12 mouse cellular contexts compared by ENCODE assay signal in genomic region chr1:64036881-64037452, GRCm38 (mm10).
DNase-seq lines count a peak whose midpoint lies in the region; ATAC-seq and TF ChIP-seq lines count a peak whose summit lies in the region.
"Had no signal": no experiment of that assay in that cellular context is flagged by ENCODE, and none has a peak within 500 bp of the region (broad histone marks: within the 10 kb centered on the region; RNA-seq: fewer than 3 reads in every experiment).

No protein-coding gene starts in this region.

- H3K9ac ChIP-seq in heart, embryonic 16.5 days (ENCODE audit: low read length), result no peak overlapping the region
- H3K9ac ChIP-seq in liver, adult 2 months (ENCODE audit: low read depth, low read length), result no peak overlapping the region
- no peak overlapping the region for H3K9ac ChIP-seq in liver, embryonic 15.5 days
- H3K9ac ChIP-seq in stomach, embryonic 14.5 days (replicated peaks; ENCODE audit: low read depth, low read length), result no peak overlapping the region

- H3K4me1 ChIP-seq in heart, embryonic 16.5 days (ENCODE audit: control insufficient read depth, insufficient read depth, low read length), result peaks cover 46% of the 10 kb centered on the region
- H3K4me1 ChIP-seq in liver, adult 2 months (ENCODE audit: control insufficient read depth, insufficient read depth, low read length), result peaks cover 5% of the 10 kb centered on the region
- peaks cover 8% of the 10 kb centered on the region; the same call in 1 of the 2 replicates for H3K4me1 ChIP-seq in liver, embryonic 15.5 days (replicated peaks)
- H3K4me1 ChIP-seq in stomach, embryonic 14.5 days (ENCODE audit: control insufficient read depth, insufficient read depth, low read length), result no peaks in the 10 kb centered on the region

- H3K9me3 ChIP-seq in heart, embryonic 16.5 days (replicated peaks; ENCODE audit: control insufficient read depth, low read length), result no peaks in the 10 kb centered on the region
- H3K9me3 ChIP-seq in liver, embryonic 15.5 days (replicated peaks), result no peaks in the 10 kb centered on the region
- H3K9me3 ChIP-seq in stomach, embryonic 14.5 days (ENCODE audit: control insufficient read depth, low read depth, low read length), result no peaks in the 10 kb centered on the region
- H3K9me3 ChIP-seq: forebrain, embryonic 10.5 days; megakaryocyte, embryonic 14.5 days had no signal

- H3K27ac ChIP-seq in heart, embryonic 16.5 days (ENCODE audit: low read length), result peak overlapping the region; percentile 44
- 0 out of 2 replicates have a peak overlapping the region, but pooled peaks have one; percentile 12 for H3K27ac ChIP-seq in liver, adult 2 months (replicated peaks; ENCODE audit: insufficient read depth, low read depth, low read length)
- H3K27ac ChIP-seq in liver, embryonic 15.5 days (replicated peaks), result no peak overlapping the region
- no peak overlapping the region for H3K27ac ChIP-seq in stomach, embryonic 14.5 days (ENCODE audit: low read length)
- H3K27ac ChIP-seq: forebrain, embryonic 10.5 days had no signal

- H3K4me2 ChIP-seq in heart, embryonic 16.5 days (ENCODE audit: low read depth, low read length), result no peak overlapping the region
- H3K4me2 ChIP-seq in liver, embryonic 15.5 days, result no peak overlapping the region
- no peak overlapping the region for H3K4me2 ChIP-seq in stomach, embryonic 14.5 days (replicated peaks; ENCODE audit: low read depth, low read length)

- H3K79me2 ChIP-seq in liver, adult 2 months (ENCODE audit: control insufficient read depth, insufficient read depth, low read length), result no peaks in the 10 kb centered on the region

- no peak for DNase-seq in heart, postnatal 4 days
- peak; percentile 52 for DNase-seq in liver, adult 2 months (ENCODE audit: extremely low read depth, low read depth, low spot score)
- DNase-seq in liver, result no peak
- no peak for DNase-seq in natural killer cell, adult 2 months (ENCODE audit: low spot score in 2 of 2)
- no peak for DNase-seq in urinary bladder, postnatal 4 days (ENCODE audit: low spot score in 2 of 2)
- DNase-seq: cerebellum, adult 9-11 months had no signal

- H3K36me3 ChIP-seq in heart, embryonic 16.5 days (ENCODE audit: control insufficient read depth, insufficient read depth), result peaks cover 8% of the 10 kb centered on the region
- peaks cover 4% of the 10 kb centered on the region; the same call in 1 of the 2 replicates for H3K36me3 ChIP-seq in liver, adult 2 months (ENCODE audit: control insufficient read depth, insufficient read depth, low read length)
- H3K36me3 ChIP-seq in liver, embryonic 15.5 days (replicated peaks), result no peaks in the 10 kb centered on the region
- peaks cover 5% of the 10 kb centered on the region; the same call in 1 of the 2 replicates for H3K36me3 ChIP-seq in stomach, embryonic 14.5 days (ENCODE audit: control insufficient read depth, insufficient read depth, low read length)

- ATAC-seq in heart, embryonic 16.5 days (replicated peaks; ENCODE audit: extremely low read depth, insufficient read depth, low FRiP score), result no peak
- peak; percentile 57 for ATAC-seq in liver, embryonic 15.5 days (ENCODE audit: insufficient read depth)
- 0 out of 2 replicates have a peak, but pooled peaks have one; percentile 35 for ATAC-seq in stomach, embryonic 14.5 days (ENCODE audit: insufficient number of reproducible peaks, insufficient read depth, low FRiP score, low read depth)
- ATAC-seq: activated CD4-positive, CD25-positive, alpha-beta regulatory T cell, adult 4 months had no signal

- WGBS in heart, embryonic 16.5 days, result 76% methylated on average over 7 of the region's 7 CpGs
- 44% methylated on average over 7 of the region's 7 CpGs for WGBS in liver, adult 2 months
- 60% methylated on average over 7 of the region's 7 CpGs for WGBS in liver, embryonic 15.5 days (ENCODE audit: insufficient replicate concordance)
- WGBS in stomach, embryonic 14.5 days, result 72% methylated on average over 7 of the region's 7 CpGs

- TF ChIP-seq POLR2A in liver, adult 2 months (IDR thresholded peaks at IDR 0.05; ENCODE audit: extremely low read depth, insufficient read depth, low read length), result no peak

- no peak overlapping the region for H3K4me3 ChIP-seq in heart, embryonic 16.5 days (ENCODE audit: low read length)
- H3K4me3 ChIP-seq in liver, adult 2 months (ENCODE audit: insufficient read depth, low read depth, low read length), result no peak overlapping the region
- no peak overlapping the region for H3K4me3 ChIP-seq in liver, embryonic 15.5 days (replicated peaks)
- H3K4me3 ChIP-seq in stomach, embryonic 14.5 days (ENCODE audit: low read depth, low read length), result no peak overlapping the region
- H3K4me3 ChIP-seq: forebrain, embryonic 10.5 days; megakaryocyte, embryonic 14.5 days had no signal

- no peaks in the 10 kb centered on the region for H3K27me3 ChIP-seq in heart, embryonic 16.5 days (ENCODE audit: control insufficient read depth, insufficient read depth, low read length)
- H3K27me3 ChIP-seq in liver, adult 2 months (ENCODE audit: control insufficient read depth, insufficient read depth, low read length), result no peaks in the 10 kb centered on the region
- no peaks in the 10 kb centered on the region for H3K27me3 ChIP-seq in liver, embryonic 15.5 days
- H3K27me3 ChIP-seq in stomach, embryonic 14.5 days (ENCODE audit: control insufficient read depth, insufficient read depth, low read length), result no peaks in the 10 kb centered on the region
- H3K27me3 ChIP-seq: megakaryocyte, embryonic 14.5 days had no signal

- no peak for TF ChIP-seq CTCF in liver, adult 2 months (IDR thresholded peaks at IDR 0.05; ENCODE audit: low read depth, low read length)

Comparison
In these comparisons a context has a peak if more than half of its experiments do, and no peak if none do; other contexts are left out.
1. H3K27ac ChIP-seq: peak in heart, embryonic 16.5 days (single experiment) and liver, adult 2 months (single experiment); none in liver, embryonic 15.5 days (single experiment) and stomach, embryonic 14.5 days (single experiment).